Mouse (Mus musculus) liver, embryonic 11.5 days (tissue): Measurements from ENCODE around the gene Jarid2. TPM values are rescaled to one million over a fixed set of nuclear protein-coding genes. Genes with fewer than 3 reads are reported as not detected.
A peak's percentile ranks its signal among the peaks of the same experiment; 100 is the strongest.
"Not testable (repeated sequence)": the region's sequence is repeated elsewhere in the genome, so short reads cannot be mapped to it uniquely, and the experiment has no call there.

Source experiments
- ATAC-seq: fragments of 200-750 bp; cut with Nextera tagmentation; replicated peaks from 2 replicates; pipeline ENCODE4 v1.8.0; 2017; ENCODE audit warnings: moderate number of reproducible peaks, mild to moderate bottlenecking, moderate TSS enrichment, moderate library complexity; ENCODE audit not compliant: low FRiP score
- DNase-seq: peaks from one replicate; pipeline ENCODE4 v3.0.0-alpha.2; 2017; ENCODE audit warnings: low spot score
- H3K27ac ChIP-seq: fragments of 300-500 bp; sonication (generic); 2 replicates; pipeline ENCODE4 v1.5.1; 2014; ENCODE audit warnings: mild to moderate bottlenecking, low read depth, low read length, control low read depth
- H3K27me3 ChIP-seq: fragments of 300-500 bp; sonication (generic); replicated peaks from 2 replicates; pipeline ENCODE4 v1.6.1; 2014; ENCODE audit warnings: low read length, mixed read lengths; ENCODE audit not compliant: control insufficient read depth, insufficient read depth
- H3K36me3 ChIP-seq: fragments of 300-500 bp; sonication (generic); 2 replicates; pipeline ENCODE4 v1.6.1; 2014; ENCODE audit warnings: mild to moderate bottlenecking, low read length, moderate library complexity, mixed read lengths; ENCODE audit not compliant: control insufficient read depth, insufficient read depth
- H3K4me1 ChIP-seq: fragments of 300-500 bp; sonication (generic); replicated peaks from 2 replicates; pipeline ENCODE4 v1.6.1; 2014; ENCODE audit warnings: low read length, mixed read lengths; ENCODE audit not compliant: control insufficient read depth, insufficient read depth
- H3K4me2 ChIP-seq: fragments of 300-500 bp; sonication (generic); 2 replicates; pipeline ENCODE4 v1.6.1; 2014; ENCODE audit warnings: mild to moderate bottlenecking, control low read depth, moderate library complexity
- H3K4me3 ChIP-seq: fragments of 300-500 bp; sonication (generic); 2 replicates; pipeline ENCODE4 v1.5.1; 2014; ENCODE audit warnings: low read depth, low read length, control low read depth
- H3K9ac ChIP-seq: fragments of 300-500 bp; sonication (generic); 2 replicates; pipeline ENCODE4 v1.6.1; 2014; ENCODE audit warnings: low read depth, low read length, control low read depth
- H3K9me3 ChIP-seq: fragments of 300-500 bp; sonication (generic); 2 replicates; pipeline ENCODE4 v1.6.1; 2016; ENCODE audit warnings: low read length, inconsistent platforms, mixed read lengths; ENCODE audit not compliant: control insufficient read depth
- WGBS: fragments of 180-500 bp; shearing (Covaris S2); extraction: QIAGEN DNeasy Blood & Tissue Kit; methylation state at CpG from one replicate; pipeline ENCODE4 v1.1.7; 2014; 5-methylcytosine and 5-hydroxymethylcytosine counted together
- polyA plus RNA-seq: library from polyadenylated mRNA; unstranded; fragments of >200 nt; fragmentation: Nextera tagmentation; extraction: Ambion mirVana; gene quantifications from 2 replicates; pipeline ENCODE4 v1.2.1, GENCODE M21; 2014

The Jarid2 gene
- polyA plus RNA-seq, 1 experiment from 2014 or later = 19.6 TPM

- WGBS = 92% methylated on average over 5 of the region's 5 CpGs
- Histone ChIP-seq H3K4me1 (peaks cover 29% of the 10 kb centered on the region), H3K27ac (no peak overlapping the region)
These were observed 22.1 kb upstream of the Jarid2 start for GRCm38 (mm10) chr13:44707176-44707575.

DNA sequence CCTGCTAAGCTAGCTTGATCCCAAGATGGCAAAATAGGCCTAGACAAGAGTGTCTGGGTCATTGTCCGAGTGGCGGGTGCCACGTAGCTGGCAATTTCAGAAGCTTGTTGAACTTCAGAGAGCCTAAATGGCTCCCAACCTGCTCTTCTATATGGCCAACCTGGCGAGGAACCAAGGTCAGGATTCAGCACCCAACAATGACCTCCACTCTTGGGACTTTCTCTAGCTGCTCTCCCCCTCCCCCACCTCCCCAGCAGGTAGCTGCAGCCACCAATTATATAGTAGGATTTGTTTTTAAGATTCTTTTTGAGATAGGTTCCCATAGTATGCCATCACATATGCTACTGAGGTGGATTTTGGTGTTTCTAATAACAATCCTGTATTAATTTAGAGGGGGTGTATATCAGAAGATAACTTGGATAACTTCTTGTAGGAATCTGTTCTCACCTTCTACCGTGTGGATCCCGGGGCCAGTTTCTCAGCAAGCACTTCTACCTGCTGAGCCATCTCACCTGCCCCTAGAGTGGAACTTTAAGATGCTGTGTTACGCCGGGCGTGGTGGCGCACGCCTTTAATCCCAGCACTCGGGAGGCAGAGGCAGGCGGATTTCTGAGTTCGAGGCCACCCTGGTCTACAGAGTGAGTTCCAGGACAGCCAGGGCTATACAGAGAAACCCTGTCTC is 20.8 kb upstream of the Jarid2 start:
- H3K4me1 ChIP-seq = peaks cover 31% of the 10 kb centered on the region
- no peaks in the 10 kb centered on the region for H3K27me3 ChIP-seq
- H3K9ac ChIP-seq = no peak overlapping the region
- 94% methylated on average over 14 of the region's 14 CpGs for WGBS
- no peak overlapping the region for H3K27ac ChIP-seq
- H3K36me3 ChIP-seq = no peaks in the 10 kb centered on the region
- no peaks in the 10 kb centered on the region for H3K9me3 ChIP-seq
- H3K4me2 ChIP-seq = no peak overlapping the region
- H3K4me3 ChIP-seq = no peak overlapping the region
- no peak for ATAC-seq
- no peak for DNase-seq

More at GRCm38 (mm10) chr13:44707176-44707575, 22.1 kb upstream of the Jarid2 start:
- H3K9me3 ChIP-seq = no peaks in the 10 kb centered on the region
- H3K4me2 ChIP-seq = no peak overlapping the region
- H3K4me3 ChIP-seq = no peak overlapping the region
- DNase-seq (no peak), ATAC-seq (no peak)
- no peaks in the 10 kb centered on the region for H3K27me3 ChIP-seq
- no peak overlapping the region for H3K9ac ChIP-seq
- H3K36me3 ChIP-seq = no peaks in the 10 kb centered on the region

DNA sequence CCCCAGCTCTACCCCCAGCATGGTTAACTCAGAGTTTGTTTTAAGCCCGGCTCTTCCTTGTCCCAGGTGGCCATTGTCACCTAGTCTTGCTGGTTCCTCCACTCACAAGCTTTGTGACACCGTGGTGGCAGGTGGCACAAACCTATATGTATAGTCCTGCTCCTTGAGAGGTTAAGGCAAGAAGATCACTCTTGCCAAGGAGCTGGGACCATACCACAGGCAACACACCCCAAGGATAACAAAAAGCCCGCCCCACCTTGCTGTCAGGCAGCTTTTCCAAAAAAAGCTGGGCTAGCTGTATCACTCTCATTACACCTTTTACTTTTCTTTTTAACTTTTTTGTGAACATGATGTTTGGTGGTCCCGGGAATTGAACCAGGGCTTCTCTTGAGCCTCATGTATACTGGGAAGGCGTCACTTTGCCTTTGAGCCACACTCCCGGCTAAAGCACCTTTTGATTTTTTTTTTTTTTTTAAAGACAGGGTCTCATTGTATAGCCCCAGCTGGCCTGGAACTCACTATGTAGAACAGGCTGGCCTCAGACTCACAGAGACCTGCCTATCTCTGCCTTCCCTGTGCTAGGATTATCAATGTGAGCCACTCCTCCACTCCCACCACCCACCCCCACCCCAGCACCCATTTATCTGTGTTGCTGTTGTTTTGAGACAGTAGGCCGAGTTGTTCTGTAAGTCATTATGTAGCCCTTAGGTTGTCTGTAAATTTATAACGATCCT is 19.4 kb upstream of the Jarid2 start:
- peak overlapping the region; percentile 49 for H3K4me2 ChIP-seq
- peaks cover 31% of the 10 kb centered on the region for H3K4me1 ChIP-seq
- no peaks in the 10 kb centered on the region for H3K27me3 ChIP-seq
- H3K9ac ChIP-seq = peak overlapping the region; percentile 57
- H3K36me3 ChIP-seq = no peaks in the 10 kb centered on the region
- H3K9me3 ChIP-seq = no peaks in the 10 kb centered on the region
- H3K27ac ChIP-seq = peak overlapping the region; percentile 94
- whole genome bisulfite sequencing = 48% methylated on average over 8 of the region's 8 CpGs
- DNase-seq (no peak), ATAC-seq (peak; percentile 99)
- H3K4me3 ChIP-seq = no peak overlapping the region

DNA sequence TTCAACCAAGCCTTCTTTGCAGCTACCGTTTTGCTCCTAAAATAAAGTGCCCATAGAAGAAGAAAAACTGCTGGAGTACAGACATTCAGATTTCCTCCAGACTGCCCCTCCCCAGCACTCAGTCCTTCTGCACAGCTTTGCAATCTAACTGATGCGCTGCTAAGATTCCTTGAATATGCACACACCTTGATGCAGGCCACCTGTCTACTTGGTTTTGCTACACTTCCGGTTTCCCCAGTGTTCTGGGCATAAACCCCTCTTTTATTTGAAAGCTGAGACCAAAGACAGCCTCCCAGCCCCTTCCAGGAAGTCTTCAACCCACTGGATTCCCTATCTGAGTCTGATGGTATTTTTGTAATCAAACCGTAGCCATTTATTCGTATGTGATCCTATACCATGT is 18.2 kb upstream of the Jarid2 start:
- H3K9me3 ChIP-seq = no peaks in the 10 kb centered on the region
- peak overlapping the region; percentile 94; the same call in 1 of the 2 replicates for H3K27ac ChIP-seq
- peaks cover 29% of the 10 kb centered on the region for H3K4me1 ChIP-seq
- ATAC-seq = no peak
- DNase-seq = no peak
- no peaks in the 10 kb centered on the region for H3K27me3 ChIP-seq
- 60% methylated on average over 5 of the region's 5 CpGs for WGBS
- H3K36me3 ChIP-seq = no peaks in the 10 kb centered on the region
- H3K4me2 ChIP-seq = no peak overlapping the region
- peak overlapping the region; percentile 46; the same call in 1 of the 2 replicates for H3K9ac ChIP-seq
- no peak overlapping the region for H3K4me3 ChIP-seq

GRCm38 (mm10) chr13:44711882-44712281 is 17.4 kb upstream of the Jarid2 start:
- H3K4me1 ChIP-seq = peaks cover 29% of the 10 kb centered on the region
- H3K9ac ChIP-seq = no peak overlapping the region
- 43% methylated on average over 1 of the region's 1 CpGs for WGBS
- no peak overlapping the region for H3K4me2 ChIP-seq
- no peak overlapping the region; the same call in 1 of the 2 replicates for H3K27ac ChIP-seq
- no peaks in the 10 kb centered on the region for H3K36me3 ChIP-seq
- DNase-seq (no peak), ATAC-seq (no peak)
- no peak overlapping the region for H3K4me3 ChIP-seq
- no peaks in the 10 kb centered on the region for H3K9me3 ChIP-seq
- H3K27me3 ChIP-seq = no peaks in the 10 kb centered on the region

DNA sequence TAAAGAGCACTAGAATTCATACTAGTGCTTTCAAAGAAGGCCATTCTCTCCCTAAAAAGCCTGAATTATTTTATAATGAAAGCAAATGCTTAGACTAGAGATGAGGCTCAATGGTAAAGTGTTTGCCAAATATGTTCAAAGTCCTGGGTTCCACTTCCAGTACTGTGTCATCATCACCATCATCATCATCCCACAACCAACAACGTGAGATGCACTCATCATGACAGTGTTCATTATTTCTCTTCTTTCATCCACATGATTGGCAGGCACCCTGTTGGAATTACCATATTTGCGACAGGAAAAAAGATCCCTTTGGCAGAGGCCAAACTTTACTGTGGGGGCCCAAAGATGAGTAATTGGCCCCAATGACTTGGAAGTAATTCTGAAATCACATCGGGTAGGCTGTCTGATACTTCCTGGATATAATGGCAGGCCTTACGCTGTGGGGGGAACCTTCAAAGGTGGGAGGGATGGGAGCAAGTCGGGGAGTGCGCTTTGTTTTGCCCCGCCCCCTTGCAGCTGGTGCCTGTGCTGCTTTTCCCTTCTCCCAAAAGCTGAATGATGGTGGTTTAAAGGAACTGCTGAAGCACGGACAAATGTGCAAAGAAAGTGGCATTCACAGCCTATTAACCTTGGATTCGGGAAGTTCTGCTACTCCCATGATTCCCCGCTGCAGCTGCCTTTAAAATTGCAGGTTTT is 13.9 kb upstream of the Jarid2 start:
- Histone ChIP-seq H3K27me3 (no peaks in the 10 kb centered on the region), H3K9ac (no peak overlapping the region), H3K36me3 (no peaks in the 10 kb centered on the region), H3K4me3 (no peak overlapping the region), H3K9me3 (no peaks in the 10 kb centered on the region), H3K4me1 (peaks cover 21% of the 10 kb centered on the region), H3K4me2 (no peak overlapping the region), H3K27ac (no peak overlapping the region)
- WGBS = 57% methylated on average over 10 of the region's 10 CpGs
- no peak for DNase-seq
- ATAC-seq = no peak

- Histone ChIP-seq H3K36me3 (no peaks in the 10 kb centered on the region), H3K9me3 (no peaks in the 10 kb centered on the region), H3K4me3 (no peak overlapping the region), H3K9ac (no peak overlapping the region), H3K27me3 (no peaks in the 10 kb centered on the region), H3K4me2 (no peak overlapping the region), H3K27ac (no peak overlapping the region), H3K4me1 (no peaks in the 10 kb centered on the region)
- ATAC-seq = no peak
- no peak for DNase-seq
- 90% methylated on average over 9 of the region's 9 CpGs for WGBS
These were observed 11.4 kb upstream of the Jarid2 start for GRCm38 (mm10) chr13:44717838-44718237.

GRCm38 (mm10) chr13:44718465-44718864 is 10.8 kb upstream of the Jarid2 start:
- not testable (repeated sequence) for H3K9me3 ChIP-seq, ATAC-seq, H3K9ac ChIP-seq, H3K27ac ChIP-seq, H3K27me3 ChIP-seq, H3K4me3 ChIP-seq, H3K36me3 ChIP-seq, H3K4me1 ChIP-seq, DNase-seq, H3K4me2 ChIP-seq
- 90% methylated on average over 5 of the region's 5 CpGs for WGBS
